In genomic region chr11:5803551-5803981, GRCm38 (mm10) we compare ENCODE assay signal across 9 mouse cellular contexts. TPM values are rescaled to one million over a fixed set of nuclear protein-coding genes. Genes with fewer than 3 reads are reported as not detected.
DNase-seq lines count a peak whose midpoint lies in the region; ATAC-seq and TF ChIP-seq lines count a peak whose summit lies in the region.
"Had no signal": no experiment of that assay in that cellular context is flagged by ENCODE, and none has a peak within 500 bp of the region (broad histone marks: within the 10 kb centered on the region; RNA-seq: fewer than 3 reads in every experiment).

Gene Pgam2 (minus strand): TSS chr11:5803733.

- no peak within 1 kb of the TSS for H3K27ac ChIP-seq in thymus, adult 2 months (ENCODE audit: control insufficient read depth, insufficient read depth, low read length)

- peaks cover 21% of the 10 kb centered on the region for H3K36me3 ChIP-seq in thymus, adult 2 months (ENCODE audit: control insufficient read depth, insufficient read depth, low read length)

- no peak for TF ChIP-seq POLR2A in thymus, adult 2 months (IDR thresholded peaks at IDR 0.05; ENCODE audit: control insufficient read depth, extremely low read depth, insufficient read depth, low read length, poor library complexity)

- 20% methylated on average over 8 of the region's 8 CpGs for WGBS in thymus, adult 2 months

- H3K27me3 ChIP-seq in thymus, adult 2 months (ENCODE audit: control insufficient read depth, insufficient read depth, low read length) = no peaks in the 10 kb centered on the region

- DNase-seq in cerebellum, postnatal 10 days = peak; percentile 29 to 38
- DNase-seq in cerebellum, postnatal 25 days = no peak
- no peak for DNase-seq in thymus, adult 2 months
- no peak for DNase-seq in thymus, postnatal 10 days (ENCODE audit: low spot score in 2 of 2)
- DNase-seq in heart, postnatal 4 days = peak; percentile 76
- DNase-seq in cerebellum, adult 11 months = no peak

- peaks cover 14% of the 10 kb centered on the region for H3K4me1 ChIP-seq in thymus, adult 2 months (replicated peaks; ENCODE audit: control insufficient read depth, insufficient read depth, low read length)

- TF ChIP-seq CTCF in thymus, adult 2 months (IDR thresholded peaks at IDR 0.05; ENCODE audit: borderline replicate concordance, control insufficient read depth, extremely low read depth, insufficient read depth, low read length, poor library complexity) = no peak

- no peak within 1 kb of the TSS for H3K4me3 ChIP-seq in thymus, adult 2 months (ENCODE audit: control insufficient read depth, insufficient read depth, low read length)
- H3K4me3 ChIP-seq: erythroblast, embryonic 14.5 days had no signal

- ATAC-seq in megakaryocyte progenitor cell, adult 5-6 weeks (replicated peaks; ENCODE audit: poor library complexity) = peak; percentile 21; the same call in 1 of the 2 replicates
- no peak for ATAC-seq in erythroblast, adult 5-6 weeks (replicated peaks; ENCODE audit: low FRiP score, poor library complexity, severe bottlenecking)

RNA-seq across cellular contexts. Expression of gene Pgam2, which starts in this region (rescaled TPM):
- 11.1 and 38.2 TPM in 2 replicates for polyA plus RNA-seq in thymus, adult 2 months (2012; rRNA removed)
- 100 to 1,000 TPM; 715 to 738 TPM for total RNA-seq in heart, postnatal 4 days (2021)
- not detected in 2 replicates for total RNA-seq in megakaryocyte progenitor cell, adult 5-6 weeks (2015)
- total RNA-seq in megakaryocyte progenitor cell, adult 5-6 weeks (2017) = not detected in 2 replicates
- total RNA-seq in erythroblast, adult 5-6 weeks (2015; ENCODE audit: low replicate concordance) = not detected in 2 replicates
- total RNA-seq in erythroblast, adult 5-6 weeks (2017; ENCODE audit: low replicate concordance) = not detected in 2 replicates
- polyA plus RNA-seq: erythroblast, embryonic 14.5 days had no signal

Comparison
In these comparisons a context has a peak if more than half of its experiments do, and no peak if none do; other contexts are left out.
1. RNA of gene Pgam2 (total RNA-seq): 715 to 738 TPM in heart, postnatal 4 days; not detected in megakaryocyte progenitor cell, adult 5-6 weeks and not detected in erythroblast, adult 5-6 weeks; every median in the first group is over 100 times any median in the second.
2. DNase-seq: peak in cerebellum, postnatal 10 days (2 of 2) and heart, postnatal 4 days (single experiment); none in cerebellum, postnatal 25 days (0 of 2), thymus, adult 2 months (single experiment), thymus, postnatal 10 days (0 of 2) and cerebellum, adult 11 months (single experiment).
3. Peak in ATAC-seq in megakaryocyte progenitor cell, adult 5-6 weeks; RNA of the gene not detected or under 1 TPM.